Mouse (Mus musculus) liver, postnatal 0 days (tissue): ENCODE measurements around the gene Clec3a.

Experiments
- CTCF ChIP-seq: sonication (generic); IDR thresholded peaks from 2 replicates; pipeline ENCODE4 v1.5.1; 2016; ENCODE audit warnings: antibody characterized with exemption, low read depth
- EP300 ChIP-seq: IDR thresholded peaks from 2 replicates; pipeline ENCODE4 v1.6.1; 2016; ENCODE audit warnings: antibody characterized with exemption, low read depth, mild to moderate bottlenecking

GRCm38 (mm10) chr8:114460600-114460999 is 42.7 kb downstream of the Clec3a start:
- TF ChIP-seq EP300, result no peak
- TF ChIP-seq CTCF, result peak; percentile 50
